Mouse (Mus musculus) forebrain, embryonic 12.5 days (tissue): ENCODE results near the gene Zfp941. TPM values are rescaled to one million over a fixed set of nuclear protein-coding genes. Genes with fewer than 3 reads are reported as not detected.
A peak's percentile ranks its signal among the peaks of the same experiment; 100 is the strongest.

Source experiments
- ATAC-seq: fragments of 200-750 bp; cut with Nextera tagmentation; 2 replicates; pipeline ENCODE4 v1.8.0; 2017; ENCODE audit warnings: moderate TSS enrichment; ENCODE audit not compliant: low FRiP score
- H3K27ac ChIP-seq: fragments of 300-500 bp; sonication (generic); 2 replicates; pipeline ENCODE4 v1.5.1; 2016; ENCODE audit warnings: mild to moderate bottlenecking
- H3K27me3 ChIP-seq: fragments of 300-500 bp; sonication (generic); 2 replicates; pipeline ENCODE4 v1.6.1; 2016; ENCODE audit warnings: mild to moderate bottlenecking
- H3K36me3 ChIP-seq: fragments of 300-500 bp; sonication (generic); replicated peaks from 2 replicates; pipeline ENCODE4 v1.6.1; 2016; ENCODE audit warnings: mild to moderate bottlenecking
- H3K4me1 ChIP-seq: fragments of 300-500 bp; sonication (generic); 2 replicates; pipeline ENCODE4 v1.6.1; 2016
- H3K4me2 ChIP-seq: fragments of 300-500 bp; sonication (generic); 2 replicates; pipeline ENCODE4 v1.6.1; 2016; ENCODE audit warnings: mild to moderate bottlenecking, moderate library complexity
- H3K4me3 ChIP-seq: fragments of 300-500 bp; sonication (generic); replicated peaks from 2 replicates; pipeline ENCODE4 v1.5.1; 2016; ENCODE audit warnings: mild to moderate bottlenecking
- H3K9ac ChIP-seq: fragments of 300-500 bp; sonication (generic); 2 replicates; pipeline ENCODE4 v1.6.1; 2016; ENCODE audit warnings: mild to moderate bottlenecking
- H3K9me3 ChIP-seq: fragments of 300-500 bp; sonication (generic); 2 replicates; pipeline ENCODE4 v1.6.1; 2016
- WGBS: fragments of 180-500 bp; shearing (Covaris S2); methylation state at CpG from one replicate; pipeline ENCODE4 v1.1.7; 2016; 5-methylcytosine and 5-hydroxymethylcytosine counted together
- polyA plus RNA-seq: library from polyadenylated mRNA; unstranded; fragments of >200 nt; fragmentation: Nextera tagmentation; extraction: Ambion mirVana; gene quantifications from 2 replicates; pipeline ENCODE4 v1.2.1, GENCODE M21; 2016

The Zfp941 gene
- polyA plus RNA-seq: 7.0 and 7.4 TPM in 2 replicates

DNA sequence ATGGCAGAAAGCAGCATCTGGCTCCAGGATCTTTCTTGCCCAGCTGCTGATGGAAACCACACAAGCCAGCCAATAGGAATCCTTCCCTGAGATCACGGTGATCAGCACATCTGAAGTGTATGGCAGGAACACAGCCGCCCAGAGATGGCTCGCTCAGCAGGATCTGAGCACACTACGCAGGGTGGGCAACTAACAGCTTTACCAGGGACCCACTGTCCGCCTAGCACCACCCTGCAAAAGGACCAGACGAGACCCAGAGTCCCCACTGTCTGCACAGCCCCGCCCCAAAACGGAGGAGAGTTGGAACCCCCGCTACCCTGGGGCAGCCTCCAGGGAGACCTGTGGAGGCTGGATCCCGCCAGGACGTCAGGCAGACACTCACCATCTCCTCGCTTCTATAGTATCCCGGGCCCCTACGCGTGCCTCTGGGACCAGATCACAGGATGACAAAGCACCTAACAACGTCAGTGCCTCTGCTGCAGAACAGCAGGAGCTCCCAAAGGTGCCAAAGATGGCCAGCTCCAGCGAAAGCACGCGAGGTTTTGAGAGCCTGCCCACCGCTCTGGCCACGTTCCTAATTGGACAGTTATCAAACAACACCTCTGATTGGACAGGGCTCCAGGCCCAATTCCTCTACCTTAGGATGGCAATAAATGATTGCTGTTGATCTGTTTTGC lies at the start of gene Zfp941:
Gene Zfp941, minus strand, starts transcription at position 526 of the 677 bp plus-strand sequence.
- ATAC-seq: peak; percentile 93
- H3K27me3 ChIP-seq: peaks cover 4% of the 10 kb centered on the region

DNA sequence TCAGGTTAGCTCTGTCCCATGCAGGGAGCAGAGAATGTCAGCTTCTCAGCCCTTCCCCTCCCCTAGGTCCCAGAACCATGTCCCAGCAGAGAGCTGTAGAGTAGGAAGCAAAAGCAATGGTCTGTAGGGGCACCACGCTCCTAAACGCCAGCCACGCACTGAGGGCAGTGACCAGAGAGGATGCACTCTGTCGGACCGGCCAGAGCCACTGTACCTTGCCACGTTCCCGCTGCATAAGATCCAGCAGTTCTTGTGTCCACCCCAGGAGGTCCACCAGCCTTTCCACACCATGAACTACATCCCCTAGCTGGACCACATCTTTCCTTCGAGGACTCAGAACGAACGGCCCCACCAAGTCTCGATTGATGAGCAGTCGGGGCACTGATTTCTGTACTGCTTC lies 42.8 kb upstream of the Zfp941 start:
- Histone ChIP-seq H3K36me3 (peaks cover 65% of the 10 kb centered on the region), H3K27me3 (no peaks in the 10 kb centered on the region)
- 95% methylated on average over 12 of the region's 12 CpGs for WGBS

More for the DNA sequence above, at the start of gene Zfp941:
- Histone ChIP-seq H3K9ac (peak within 1 kb of the TSS; percentile 61), H3K4me2 (peak within 1 kb of the TSS; percentile 76), H3K27ac (peak within 1 kb of the TSS; percentile 73), H3K4me3 (peak within 1 kb of the TSS; percentile 60), H3K4me1 (peaks cover 4% of the 10 kb centered on the region; the same call in 1 of the 2 replicates), H3K36me3 (no peaks in the 10 kb centered on the region), H3K9me3 (no peaks in the 10 kb centered on the region)
- WGBS: 1% methylated on average over 21 of the region's 21 CpGs

DNA sequence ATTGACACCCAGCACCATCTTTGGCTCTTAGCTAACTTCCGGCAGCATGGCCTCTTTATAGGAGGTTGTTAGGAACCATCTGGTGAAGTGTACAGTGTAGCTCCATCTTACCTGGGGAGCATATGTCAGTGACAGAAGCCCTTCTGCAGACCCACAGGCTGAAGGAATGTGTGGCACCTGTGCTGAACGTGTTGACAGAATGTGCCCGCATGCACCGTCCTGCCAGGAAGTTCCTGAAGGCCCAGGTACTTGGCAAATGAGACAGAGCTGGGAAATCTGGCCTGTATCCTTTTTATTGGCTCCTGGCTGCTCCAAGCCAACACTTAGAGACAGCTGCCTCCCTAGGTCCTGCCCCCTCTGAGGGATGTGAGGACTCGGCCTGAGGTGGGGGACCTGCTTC lies 38.8 kb upstream of the Zfp941 start:
- ATAC-seq: no peak
- Histone ChIP-seq H3K4me1 (peaks cover 22% of the 10 kb centered on the region), H3K27me3 (no peaks in the 10 kb centered on the region), H3K9ac (no peak overlapping the region), H3K36me3 (peaks cover 63% of the 10 kb centered on the region), H3K9me3 (no peaks in the 10 kb centered on the region), H3K4me3 (no peak overlapping the region), H3K4me2 (no peak overlapping the region), H3K27ac (no peak overlapping the region)
- 94% methylated on average over 5 of the region's 5 CpGs for WGBS

More for the DNA sequence above, 42.8 kb upstream of the Zfp941 start:
- 0 out of 2 replicates have a peak, but pooled peaks cover under 1% of the 10 kb centered on the region for H3K4me1 ChIP-seq
- no peak overlapping the region for H3K4me2 ChIP-seq
- no peak overlapping the region for H3K4me3 ChIP-seq
- no peaks in the 10 kb centered on the region for H3K9me3 ChIP-seq
- no peak overlapping the region for H3K27ac ChIP-seq
- ATAC-seq: no peak
- no peak overlapping the region for H3K9ac ChIP-seq

DNA sequence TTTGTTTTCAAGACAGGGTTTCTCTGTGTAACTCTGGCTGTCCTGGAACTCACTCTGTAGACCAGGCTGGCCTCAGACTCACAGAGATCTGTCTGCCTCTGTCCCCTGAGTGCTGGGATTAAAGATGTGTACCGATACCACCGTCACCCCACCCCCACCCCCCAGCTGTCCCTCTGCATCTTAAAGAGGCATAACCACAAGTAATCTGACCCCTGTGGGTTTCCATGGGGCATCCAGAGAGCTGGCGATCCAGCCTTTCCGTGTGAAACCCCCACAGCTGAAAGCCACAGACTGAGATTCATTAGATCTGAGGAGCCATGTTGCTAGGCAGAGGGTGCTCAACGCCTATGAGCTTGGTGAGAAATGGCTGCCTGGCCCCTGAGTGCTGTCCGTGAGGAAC lies 38.0 kb upstream of the Zfp941 start:
- no peak overlapping the region for H3K4me2 ChIP-seq

DNA sequence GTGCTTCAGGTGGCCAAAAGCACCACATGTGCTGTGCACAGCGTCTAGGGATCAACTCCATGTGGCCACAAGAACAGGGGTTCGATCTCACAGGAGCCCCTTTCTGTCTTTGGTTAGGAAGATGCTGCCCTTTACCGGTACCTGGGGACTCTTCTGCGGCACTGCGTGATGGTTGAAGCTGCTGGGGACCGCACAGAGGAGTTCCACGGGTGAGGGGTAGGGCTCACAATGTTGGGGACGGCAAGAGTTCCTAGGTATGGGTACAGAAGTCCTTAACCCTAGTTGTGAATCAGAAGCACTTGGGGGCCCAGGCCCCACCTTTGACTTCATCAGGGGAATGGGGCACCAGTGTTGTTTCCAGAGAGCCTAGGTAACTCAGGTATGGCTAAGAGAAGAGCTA lies 36.8 kb upstream of the Zfp941 start:
- 0 out of 2 replicates have a peak overlapping the region, but pooled peaks have one; percentile 78 for H3K4me3 ChIP-seq

More for the DNA sequence above, 38.0 kb upstream of the Zfp941 start:
- Histone ChIP-seq H3K27me3 (no peaks in the 10 kb centered on the region), H3K36me3 (peaks cover 62% of the 10 kb centered on the region), H3K9ac (no peak overlapping the region), H3K4me3 (no peak overlapping the region), H3K27ac (no peak overlapping the region), H3K9me3 (no peaks in the 10 kb centered on the region), H3K4me1 (peaks cover 29% of the 10 kb centered on the region)
- WGBS: 81% methylated on average over 6 of the region's 6 CpGs
- ATAC-seq: no peak

DNA sequence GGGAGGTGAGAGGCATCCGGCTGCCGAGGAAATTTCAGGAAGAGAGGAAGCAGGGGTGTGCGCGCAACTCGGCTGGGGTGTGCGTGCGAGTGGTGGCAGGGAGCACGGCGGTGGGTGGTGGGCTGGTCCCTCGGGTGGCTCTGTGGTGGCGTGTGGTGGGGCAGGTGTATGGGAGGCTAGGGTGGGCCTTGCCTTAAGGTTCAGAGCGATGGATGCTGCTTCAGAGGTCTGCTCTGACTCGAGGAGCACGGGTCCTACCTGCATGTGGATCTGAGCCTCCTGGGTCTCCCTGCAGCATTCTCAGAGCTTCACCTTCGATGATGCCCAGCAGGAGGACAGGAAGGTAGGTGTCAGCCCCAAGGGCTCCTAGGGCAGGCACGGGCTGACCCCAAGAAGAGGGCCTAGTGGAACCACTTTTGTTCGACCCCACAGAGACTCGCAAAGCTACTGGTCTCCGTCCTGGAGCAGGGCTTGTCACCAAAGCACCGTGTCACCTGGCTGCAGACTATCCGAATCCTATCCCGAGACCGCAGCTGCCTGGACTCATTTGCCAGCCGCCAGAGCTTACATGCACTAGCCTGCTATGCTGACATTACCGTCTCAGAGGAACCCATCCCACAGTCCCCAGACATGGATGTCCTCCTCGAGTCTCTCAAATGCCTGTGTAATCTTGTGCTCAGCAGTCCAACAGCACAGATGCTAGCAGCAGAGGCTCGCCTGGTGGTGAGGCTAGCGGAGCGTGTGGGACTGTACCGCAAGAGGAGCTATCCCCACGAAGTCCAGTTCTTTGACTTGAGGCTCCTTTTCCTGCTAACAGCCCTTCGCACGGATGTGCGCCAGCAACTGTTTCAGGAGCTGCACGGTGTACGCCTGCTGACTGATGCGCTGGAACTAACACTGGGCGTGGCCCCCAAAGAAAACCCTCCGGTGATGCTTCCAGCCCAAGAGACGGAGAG lies 35.9 kb upstream of the Zfp941 start, which contains the start of gene Bet1l:
Gene Bet1l, minus strand, starts transcription at position 28 of the 956 bp plus-strand sequence.
- peak within 1 kb of the TSS; percentile 78 for H3K4me3 ChIP-seq
- H3K36me3 ChIP-seq: peaks cover 60% of the 10 kb centered on the region
- ATAC-seq: peak; percentile 57
- no peaks in the 10 kb centered on the region for H3K27me3 ChIP-seq
- H3K27ac ChIP-seq: peak within 1 kb of the TSS; percentile 89
- peak within 1 kb of the TSS; percentile 97 for H3K4me2 ChIP-seq
- H3K9me3 ChIP-seq: no peaks in the 10 kb centered on the region
- peaks cover 32% of the 10 kb centered on the region for H3K4me1 ChIP-seq
- peak within 1 kb of the TSS; percentile 90 for H3K9ac ChIP-seq
- WGBS: 39% methylated on average over 40 of the region's 40 CpGs

More for the DNA sequence above, 36.8 kb upstream of the Zfp941 start:
- Histone ChIP-seq H3K4me1 (peaks cover 32% of the 10 kb centered on the region), H3K36me3 (peaks cover 60% of the 10 kb centered on the region), H3K27me3 (no peaks in the 10 kb centered on the region), H3K9ac (no peak overlapping the region), H3K27ac (no peak overlapping the region), H3K9me3 (no peaks in the 10 kb centered on the region), H3K4me2 (peak overlapping the region; percentile 97)
- 94% methylated on average over 8 of the region's 8 CpGs for WGBS
- ATAC-seq: no peak

DNA sequence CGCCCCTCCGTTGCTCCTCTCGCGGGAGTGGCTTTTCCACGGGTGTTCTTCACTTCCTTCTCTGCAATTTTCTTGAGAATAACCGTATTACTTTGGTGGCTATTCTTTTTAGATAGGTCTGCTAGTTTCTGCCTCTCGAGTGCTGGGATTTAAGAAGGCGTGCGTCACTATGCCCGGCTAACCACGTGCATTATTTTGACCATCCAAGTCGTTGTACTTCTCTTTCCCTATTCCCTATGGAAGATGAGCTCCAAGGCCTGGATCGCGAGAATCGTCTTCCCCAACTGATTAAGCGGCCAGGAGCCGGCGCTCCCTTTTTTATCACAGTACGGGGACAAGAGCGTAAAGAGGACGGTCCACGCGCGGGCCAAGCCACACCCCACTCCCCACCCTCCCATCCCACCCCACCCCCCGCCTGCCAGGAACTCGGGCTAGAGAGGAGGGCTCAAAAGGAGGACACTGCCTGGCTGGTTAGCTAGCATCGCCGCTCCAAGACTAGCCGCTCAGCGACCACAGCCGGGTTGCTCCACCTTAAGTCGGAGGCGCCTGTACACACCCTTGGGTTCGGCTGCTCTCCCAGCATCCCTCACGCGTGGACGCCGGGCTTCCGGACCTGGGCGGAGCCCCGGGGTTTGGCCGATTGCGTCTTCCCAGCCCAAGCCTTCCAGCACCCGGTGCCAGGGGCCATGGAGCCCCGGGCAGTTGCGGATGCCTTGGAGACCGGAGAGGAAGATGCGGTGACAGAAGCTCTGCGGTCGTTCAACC lies 35.0 kb upstream of the Zfp941 start, which contains the start of gene Ric8a:
Gene Ric8a, plus strand, starts transcription at position 173 of the 765 bp plus-strand sequence.
- Histone ChIP-seq H3K27me3 (no peaks in the 10 kb centered on the region), H3K27ac (peak within 1 kb of the TSS; percentile 89), H3K36me3 (peaks cover 60% of the 10 kb centered on the region), H3K9me3 (no peaks in the 10 kb centered on the region), H3K4me3 (peak within 1 kb of the TSS; percentile 78), H3K4me2 (peak within 1 kb of the TSS; percentile 97), H3K4me1 (peaks cover 32% of the 10 kb centered on the region), H3K9ac (peak within 1 kb of the TSS; percentile 90)
- peak; percentile 86 for ATAC-seq
- under 1% methylated on average over 50 of the region's 50 CpGs for WGBS

DNA sequence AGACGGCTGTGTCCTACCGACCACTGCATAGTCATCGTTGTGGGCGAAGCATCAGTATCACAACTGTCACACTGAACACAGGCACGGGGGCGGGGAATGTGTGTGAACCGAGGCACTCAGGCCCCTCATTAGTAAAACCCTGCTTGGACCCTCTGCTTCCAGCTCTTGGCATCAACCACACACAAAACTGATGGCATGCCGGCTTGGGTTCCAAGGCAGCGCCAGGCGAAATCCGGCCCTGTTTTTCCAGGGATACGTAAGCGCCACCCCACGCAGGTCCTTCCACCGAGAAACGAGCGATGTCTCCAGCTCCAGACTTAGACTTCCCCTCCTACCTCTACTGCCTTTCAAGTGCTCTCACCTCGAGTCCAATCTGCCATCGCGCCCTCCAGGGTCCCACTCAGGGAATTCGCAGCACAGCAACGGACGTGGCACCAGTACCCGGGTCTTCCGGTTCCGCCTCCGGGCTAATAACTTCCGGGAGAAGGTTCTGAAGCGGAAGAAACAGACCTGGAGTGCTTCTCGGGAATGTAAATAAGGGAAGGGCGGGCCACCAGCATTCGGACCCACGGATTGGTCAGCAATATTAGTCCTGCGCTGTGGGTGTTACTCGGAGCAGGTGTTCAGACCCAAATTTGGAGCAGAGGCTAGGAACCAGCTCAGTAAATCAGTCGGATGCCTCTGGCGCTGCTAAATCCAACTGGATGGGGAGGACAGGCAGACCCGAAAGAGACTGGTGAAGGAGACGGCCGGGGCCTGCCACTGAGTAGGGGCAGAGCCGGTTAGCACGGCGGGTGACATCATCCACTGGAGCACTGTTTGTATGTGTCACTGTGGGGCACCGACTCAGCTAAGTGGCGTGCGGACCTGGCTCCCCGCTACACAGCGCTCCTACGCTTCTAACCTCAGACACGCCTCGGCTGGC lies 34.1 kb upstream of the Zfp941 start, which contains the start of gene Gm45785:
Gene Gm45785, minus strand, starts transcription at position 472 of the 925 bp plus-strand sequence.
- peak within 1 kb of the TSS; percentile 78 for H3K4me3 ChIP-seq
- 1% methylated on average over 51 of the region's 51 CpGs for WGBS
- peak; percentile 79 for ATAC-seq
- H3K4me2 ChIP-seq: peak within 1 kb of the TSS; percentile 97
- peaks cover 32% of the 10 kb centered on the region for H3K4me1 ChIP-seq
- H3K27me3 ChIP-seq: no peaks in the 10 kb centered on the region
- peaks cover 59% of the 10 kb centered on the region for H3K36me3 ChIP-seq
- H3K9me3 ChIP-seq: no peaks in the 10 kb centered on the region
- H3K9ac ChIP-seq: peak within 1 kb of the TSS; percentile 90
- H3K27ac ChIP-seq: peak within 1 kb of the TSS; percentile 89

DNA sequence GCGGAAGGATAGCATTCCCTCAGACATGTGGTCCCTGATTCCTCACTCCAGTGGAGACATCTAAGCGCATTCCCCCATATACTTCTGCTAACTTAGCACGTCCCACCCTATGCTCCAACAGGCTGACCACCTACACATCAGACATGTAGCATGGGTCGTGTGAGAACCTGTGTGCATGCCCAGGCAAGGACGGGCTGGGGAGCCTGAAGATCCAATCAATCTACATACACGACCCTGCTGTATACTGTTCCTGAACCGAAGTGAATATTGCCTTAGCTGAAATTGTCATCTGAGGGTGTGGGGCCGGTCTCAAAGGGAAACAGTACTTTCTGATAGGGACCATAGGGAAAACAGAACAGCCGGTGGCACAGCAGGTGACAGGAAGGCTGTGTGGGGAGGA lies 33.2 kb upstream of the Zfp941 start:
- no peaks in the 10 kb centered on the region for H3K9me3 ChIP-seq
- peaks cover 32% of the 10 kb centered on the region for H3K4me1 ChIP-seq
- H3K27ac ChIP-seq: no peak overlapping the region
- peak overlapping the region; percentile 78 for H3K4me3 ChIP-seq
- peak overlapping the region; percentile 97 for H3K4me2 ChIP-seq
- peaks cover 50% of the 10 kb centered on the region for H3K36me3 ChIP-seq
- H3K27me3 ChIP-seq: no peaks in the 10 kb centered on the region
- WGBS: 77% methylated on average over 9 of the region's 9 CpGs
- ATAC-seq: no peak
- H3K9ac ChIP-seq: peak overlapping the region; percentile 90

DNA sequence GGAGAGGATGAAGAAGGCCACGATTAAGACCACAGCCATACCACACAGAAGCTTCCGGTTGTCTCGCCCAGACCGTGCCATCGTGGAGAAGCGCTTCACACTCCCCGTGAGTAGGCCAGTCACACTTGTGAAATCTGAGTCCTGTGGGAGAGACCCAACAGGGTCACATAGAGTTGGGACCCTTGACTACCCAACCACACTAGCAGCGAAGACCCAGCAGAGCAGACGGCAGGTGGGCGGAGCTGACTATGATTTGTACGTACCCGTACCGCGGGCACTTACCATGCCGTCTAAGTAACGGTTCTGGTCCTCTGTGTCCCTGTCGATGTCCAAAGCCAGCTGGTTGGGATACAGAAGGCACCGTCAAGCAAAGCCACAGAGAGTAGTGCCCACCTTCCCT lies 32.5 kb upstream of the Zfp941 start:
- H3K27ac ChIP-seq: no peak overlapping the region
- no peak for ATAC-seq
- H3K4me2 ChIP-seq: no peak overlapping the region
- no peak overlapping the region for H3K9ac ChIP-seq
- no peaks in the 10 kb centered on the region for H3K27me3 ChIP-seq
- H3K36me3 ChIP-seq: peaks cover 43% of the 10 kb centered on the region
- no peak overlapping the region for H3K4me3 ChIP-seq
- H3K9me3 ChIP-seq: no peaks in the 10 kb centered on the region
- 96% methylated on average over 18 of the region's 18 CpGs for WGBS
- peaks cover 28% of the 10 kb centered on the region for H3K4me1 ChIP-seq

DNA sequence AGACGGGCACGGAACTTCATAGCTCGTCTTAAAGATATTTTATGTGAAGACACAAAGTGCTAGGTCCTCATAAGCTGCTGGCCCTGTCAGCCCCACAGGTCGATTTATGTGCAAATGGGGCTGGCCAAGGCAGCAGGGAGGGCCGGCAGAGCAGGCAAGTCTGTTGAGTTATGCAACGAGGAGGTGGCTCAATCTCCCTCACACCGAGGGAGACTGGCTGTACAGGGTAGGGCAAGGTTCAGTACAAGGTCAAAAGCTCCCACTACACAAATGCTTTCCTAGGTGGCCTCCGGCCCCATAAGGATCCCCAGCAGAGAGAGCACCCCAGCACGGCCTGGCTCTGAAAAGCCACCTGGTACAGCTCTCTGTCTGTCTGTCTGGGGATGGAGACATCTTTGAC lies 31.4 kb upstream of the Zfp941 start:
- 94% methylated on average over 9 of the region's 9 CpGs for WGBS
- no peak overlapping the region for H3K9ac ChIP-seq

More for the DNA sequence above, 31.4 kb upstream of the Zfp941 start:
- Histone ChIP-seq H3K27ac (no peak overlapping the region), H3K4me1 (peaks cover 20% of the 10 kb centered on the region), H3K9me3 (no peaks in the 10 kb centered on the region), H3K27me3 (no peaks in the 10 kb centered on the region), H3K4me3 (no peak overlapping the region), H3K36me3 (peaks cover 33% of the 10 kb centered on the region), H3K4me2 (no peak overlapping the region)
- no peak for ATAC-seq
